Mouse (Mus musculus): Measurements from ENCODE around the gene Immp2l.
A peak's percentile ranks its signal among the peaks of the same experiment; 100 is the strongest.

Gene Immp2l

GRCm38 (mm10) chr12:41468374-41468991 is 444.6 kb downstream of the Immp2l start:
- DNase-seq, result no peak

- DNase-seq, result no peak
Measured at GRCm38 (mm10) chr12:41469096-41469801, 445.4 kb downstream of the Immp2l start.

GRCm38 (mm10) chr12:41481486-41481885 is 457.6 kb downstream of the Immp2l start:
- DNase-seq, result no peak

GRCm38 (mm10) chr12:41483091-41483592 is 459.3 kb downstream of the Immp2l start:
- no peak for DNase-seq

GRCm38 (mm10) chr12:41483593-41484451 is 459.9 kb downstream of the Immp2l start:
- no peak for DNase-seq

- peak; percentile 60 for DNase-seq
Measured at GRCm38 (mm10) chr12:41484689-41485511, 461.0 kb downstream of the Immp2l start.

- peak; percentile 95 for DNase-seq
Measured at GRCm38 (mm10) chr12:41485512-41486215, 461.8 kb downstream of the Immp2l start.

- no peak for DNase-seq
Measured at GRCm38 (mm10) chr12:41486331-41486730, 462.4 kb downstream of the Immp2l start, which contains the start of gene Lrrn3. Lrrn3 (minus strand) TSS chr12:41486431.

GRCm38 (mm10) chr12:41487005-41487404 is 463.1 kb downstream of the Immp2l start:
- DNase-seq, result peak; percentile 83

- peak; percentile 93 for DNase-seq
Measured at GRCm38 (mm10) chr12:41494620-41495019, 470.7 kb downstream of the Immp2l start.

- DNase-seq, result peak; percentile 91
Measured at GRCm38 (mm10) chr12:41500049-41500820, 476.3 kb downstream of the Immp2l start.

- DNase-seq, result peak; percentile 83
Measured at GRCm38 (mm10) chr12:41508610-41509009, 484.7 kb downstream of the Immp2l start.

- no peak for DNase-seq
Measured at GRCm38 (mm10) chr12:41510588-41510987, 486.7 kb downstream of the Immp2l start.

GRCm38 (mm10) chr12:41518897-41519296 is 495.0 kb downstream of the Immp2l start:
- DNase-seq, result no peak

- DNase-seq, result no peak
Measured at GRCm38 (mm10) chr12:41520326-41520725, 496.4 kb downstream of the Immp2l start.

GRCm38 (mm10) chr12:41521671-41522070 is 497.8 kb downstream of the Immp2l start:
- no peak for DNase-seq

GRCm38 (mm10) chr12:41526688-41527087 is 502.8 kb downstream of the Immp2l start:
- no peak for DNase-seq

GRCm38 (mm10) chr12:41528410-41528809 is 504.5 kb downstream of the Immp2l start:
- DNase-seq, result no peak

- DNase-seq, result no peak
Measured at GRCm38 (mm10) chr12:41539989-41540388, 516.1 kb downstream of the Immp2l start.

- no peak for DNase-seq
Measured at GRCm38 (mm10) chr12:41551578-41551977, 527.7 kb downstream of the Immp2l start.

- DNase-seq, result peak; percentile 18
Measured at GRCm38 (mm10) chr12:41557832-41558231, 533.9 kb downstream of the Immp2l start.
